Mouse (Mus musculus): ENCODE measurements around the gene Thoc5. TPM values are rescaled to one million over a fixed set of nuclear protein-coding genes. Genes with fewer than 3 reads are reported as not detected.

The Thoc5 gene
- polyA plus RNA-seq, 2 experiments: 15.9 to 17.2 TPM

DNA sequence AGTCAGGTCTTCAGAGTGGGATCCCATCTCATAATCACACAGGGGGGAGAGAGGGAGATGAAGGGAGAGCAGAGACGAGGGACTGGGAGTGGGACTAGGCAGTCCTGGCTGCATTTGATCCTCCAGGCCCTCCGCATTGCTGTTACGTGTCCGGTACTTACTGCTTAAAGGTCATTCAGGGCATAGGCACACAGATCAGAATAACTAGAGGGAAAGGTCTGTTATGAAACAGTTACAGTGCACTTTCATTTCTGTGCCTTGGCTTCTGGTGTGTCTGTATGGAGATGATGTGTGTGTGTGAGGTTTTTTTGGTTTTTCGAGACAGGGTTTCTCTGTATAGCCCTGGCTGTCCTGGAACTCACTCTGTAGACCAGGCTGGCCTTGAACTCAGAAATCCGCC lies 11.1 kb downstream of the Thoc5 start:
- TF ChIP-seq CTCF (IDR thresholded peaks at IDR 0.05; ENCODE audit: low read depth) (no peak), EP300 (IDR thresholded peaks at IDR 0.05; ENCODE audit: low read depth) (no peak)
- Histone ChIP-seq H3K4me3 (ENCODE audit: insufficient read depth in 1 of 2, low read depth in 2 of 2, low read length in 2 of 2) (no peak overlapping the region), H3K9ac (replicated peaks) (no peak overlapping the region), H3K4me1 (replicated peaks; ENCODE audit: control insufficient read depth in 2 of 2, insufficient read depth in 2 of 2, low read length in 1 of 2) (no peaks in the 10 kb centered on the region), H3K27me3 (ENCODE audit: control insufficient read depth, insufficient read depth, low read length) (no peaks in the 10 kb centered on the region), H3K36me3 (replicated peaks; ENCODE audit: control insufficient read depth, insufficient read depth, low read depth) (peaks cover 12% of the 10 kb centered on the region), H3K4me2 (ENCODE audit: low read depth) (no peak overlapping the region), H3K9me3 (ENCODE audit: control insufficient read depth, low read length) (no peaks in the 10 kb centered on the region), H3K27ac (no peak overlapping the region)
- no peak for ATAC-seq (ENCODE audit: insufficient read depth)
- WGBS (ENCODE audit: insufficient replicate concordance): 77% methylated on average over 6 of the region's 6 CpGs
- no peak for DNase-seq (ENCODE audit: low read depth in 3 of 3, low spot score in 3 of 3)

DNA sequence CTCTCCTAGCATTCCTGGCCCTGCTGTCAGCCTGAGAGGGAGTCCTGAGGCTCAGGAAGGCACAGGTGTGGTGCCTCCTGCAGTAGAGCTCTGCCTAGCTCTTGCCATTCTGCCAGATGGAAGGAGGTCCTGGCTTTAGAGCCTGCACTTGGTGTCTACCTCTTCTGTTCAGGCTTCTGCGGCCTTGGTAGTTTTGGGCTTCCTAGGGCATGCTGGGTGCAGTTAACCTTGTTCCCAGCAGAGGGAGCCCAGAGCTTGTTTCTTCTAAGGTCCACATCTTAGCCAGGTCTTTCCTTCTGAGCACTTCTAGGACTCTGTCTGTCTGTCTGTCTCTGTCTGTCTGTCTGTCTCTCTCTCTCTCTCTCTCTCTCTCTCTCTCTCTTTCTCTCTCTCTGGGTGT lies 20.9 kb downstream of the Thoc5 start:
- DNase-seq (ENCODE audit: low read depth in 3 of 3, low spot score in 3 of 3) (peak; percentile 35 to 44 (median 43)), ATAC-seq (ENCODE audit: insufficient read depth) (no peak)
- no peak overlapping the region for H3K4me3 ChIP-seq (ENCODE audit: insufficient read depth in 1 of 2, low read depth in 2 of 2, low read length in 2 of 2)
- no peaks in the 10 kb centered on the region for H3K4me1 ChIP-seq (replicated peaks; ENCODE audit: control insufficient read depth in 2 of 2, insufficient read depth in 2 of 2, low read length in 1 of 2)
- no peak overlapping the region for H3K9ac ChIP-seq (replicated peaks)
- H3K27ac ChIP-seq: no peak overlapping the region
- TF ChIP-seq CTCF (IDR thresholded peaks at IDR 0.05; ENCODE audit: low read depth) (peak; percentile 86), EP300 (IDR thresholded peaks at IDR 0.05; ENCODE audit: low read depth) (no peak)
- no peak overlapping the region for H3K4me2 ChIP-seq (ENCODE audit: low read depth)
- no peaks in the 10 kb centered on the region; the same call in none of the 2 replicates for H3K36me3 ChIP-seq (replicated peaks; ENCODE audit: control insufficient read depth, insufficient read depth, low read depth)
- H3K9me3 ChIP-seq (ENCODE audit: control insufficient read depth, low read length): no peaks in the 10 kb centered on the region
- H3K27me3 ChIP-seq (ENCODE audit: control insufficient read depth, insufficient read depth, low read length): no peaks in the 10 kb centered on the region
- 43% methylated on average over 1 of the region's 1 CpGs for WGBS (ENCODE audit: insufficient replicate concordance)

DNA sequence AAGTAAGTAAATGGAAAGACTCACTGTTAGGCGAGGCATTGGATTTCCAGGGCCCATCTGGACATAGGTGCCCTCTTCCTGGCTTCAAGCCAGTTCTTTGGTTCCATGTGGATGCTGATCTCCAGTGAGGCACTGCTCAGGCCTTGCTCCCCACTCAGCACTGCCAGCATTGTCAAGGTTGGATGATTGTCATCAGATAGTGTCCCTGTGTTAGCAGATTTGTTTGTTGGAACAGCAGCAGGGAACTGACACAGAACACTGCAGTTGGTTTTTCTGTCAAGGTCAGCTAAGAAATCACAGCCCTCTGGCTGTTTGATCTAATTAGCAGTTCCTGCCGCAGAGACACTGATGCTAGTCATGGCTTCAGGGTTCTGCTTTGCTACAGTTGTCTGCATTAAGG lies 26.2 kb downstream of the Thoc5 start:
- H3K9ac ChIP-seq (replicated peaks): no peak overlapping the region
- no peak overlapping the region for H3K4me2 ChIP-seq (ENCODE audit: low read depth)
- TF ChIP-seq CTCF (IDR thresholded peaks at IDR 0.05; ENCODE audit: low read depth): no peak
- TF ChIP-seq EP300 (IDR thresholded peaks at IDR 0.05; ENCODE audit: low read depth): no peak
- H3K27me3 ChIP-seq (ENCODE audit: control insufficient read depth, insufficient read depth, low read length): no peaks in the 10 kb centered on the region
- H3K36me3 ChIP-seq (replicated peaks; ENCODE audit: control insufficient read depth, insufficient read depth, low read depth): no peaks in the 10 kb centered on the region; the same call in none of the 2 replicates
- DNase-seq (ENCODE audit: low read depth in 3 of 3, low spot score in 3 of 3) (no peak), ATAC-seq (ENCODE audit: insufficient read depth) (no peak)
- no peak overlapping the region for H3K4me3 ChIP-seq (ENCODE audit: insufficient read depth in 1 of 2, low read depth in 2 of 2, low read length in 2 of 2)
- H3K27ac ChIP-seq: no peak overlapping the region
- H3K9me3 ChIP-seq (ENCODE audit: control insufficient read depth, low read length): no peaks in the 10 kb centered on the region
- H3K4me1 ChIP-seq (replicated peaks; ENCODE audit: control insufficient read depth in 2 of 2, insufficient read depth in 2 of 2, low read length in 1 of 2): no peaks in the 10 kb centered on the region
- WGBS (ENCODE audit: insufficient replicate concordance): 77% methylated on average over 2 of the region's 2 CpGs

DNA sequence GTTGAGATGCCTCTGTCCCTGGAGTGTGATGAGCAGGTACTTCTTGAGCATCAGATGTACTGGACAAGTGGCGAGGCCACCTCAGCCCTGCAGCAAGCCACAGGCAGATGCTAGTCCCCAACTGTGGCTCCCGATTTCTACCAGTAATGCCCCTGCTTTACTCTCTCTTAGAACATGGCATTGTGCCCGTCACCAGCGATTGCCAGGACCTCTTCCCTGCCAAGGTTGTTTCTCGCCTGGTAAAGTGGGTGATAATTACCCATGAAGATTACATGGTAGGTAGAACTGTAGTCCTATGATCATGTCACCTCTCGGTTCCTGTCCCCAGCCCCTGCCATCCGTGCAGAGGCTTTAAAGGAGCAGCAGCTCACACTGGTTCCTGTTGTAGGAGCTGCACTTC lies 26.6 kb downstream of the Thoc5 start:
- no peak overlapping the region for H3K9ac ChIP-seq (replicated peaks)

DNA sequence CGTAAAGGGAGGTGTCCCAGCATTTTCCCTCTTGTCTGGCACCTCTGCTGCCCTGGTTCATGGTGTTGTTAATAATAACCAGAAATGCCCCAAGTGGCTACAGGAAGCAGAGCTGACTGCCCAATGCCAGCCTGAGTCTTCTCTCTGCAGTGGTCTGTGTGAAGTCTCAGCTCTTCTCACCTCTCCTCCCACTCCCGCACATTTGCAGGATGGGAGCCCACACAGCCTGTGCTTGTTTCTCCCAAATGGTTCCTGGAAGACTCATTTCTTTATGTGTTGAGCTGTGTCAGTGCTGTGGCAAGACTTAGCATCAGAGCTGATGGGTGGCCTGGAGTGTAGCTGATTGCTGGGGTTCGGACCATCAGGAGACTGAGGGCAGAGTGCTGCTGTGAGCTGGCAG lies 32.1 kb downstream of the Thoc5 start:
- DNase-seq (ENCODE audit: low read depth in 3 of 3, low spot score in 3 of 3) (no peak), ATAC-seq (ENCODE audit: insufficient read depth) (no peak)
- Histone ChIP-seq H3K4me2 (ENCODE audit: low read depth) (no peak overlapping the region), H3K27ac (no peak overlapping the region), H3K4me3 (ENCODE audit: insufficient read depth in 1 of 2, low read depth in 2 of 2, low read length in 2 of 2) (no peak overlapping the region), H3K4me1 (replicated peaks; ENCODE audit: control insufficient read depth in 2 of 2, insufficient read depth in 2 of 2, low read length in 1 of 2) (no peaks in the 10 kb centered on the region), H3K9me3 (ENCODE audit: control insufficient read depth, low read length) (no peaks in the 10 kb centered on the region), H3K36me3 (replicated peaks; ENCODE audit: control insufficient read depth, insufficient read depth, low read depth) (peaks cover 6% of the 10 kb centered on the region), H3K27me3 (ENCODE audit: control insufficient read depth, insufficient read depth, low read length) (no peaks in the 10 kb centered on the region), H3K9ac (replicated peaks) (no peak overlapping the region)
- 74% methylated on average over 3 of the region's 3 CpGs for WGBS (ENCODE audit: insufficient replicate concordance)
- TF ChIP-seq EP300 (IDR thresholded peaks at IDR 0.05; ENCODE audit: low read depth): no peak
- no peak for TF ChIP-seq CTCF (IDR thresholded peaks at IDR 0.05; ENCODE audit: low read depth)

More for the DNA sequence above, 26.6 kb downstream of the Thoc5 start:
- no peak overlapping the region for H3K27ac ChIP-seq
- TF ChIP-seq EP300 (IDR thresholded peaks at IDR 0.05; ENCODE audit: low read depth) (no peak), CTCF (IDR thresholded peaks at IDR 0.05; ENCODE audit: low read depth) (no peak)
- 76% methylated on average over 7 of the region's 7 CpGs for WGBS (ENCODE audit: insufficient replicate concordance)
- H3K36me3 ChIP-seq (replicated peaks; ENCODE audit: control insufficient read depth, insufficient read depth, low read depth): no peaks in the 10 kb centered on the region; the same call in none of the 2 replicates
- ATAC-seq (ENCODE audit: insufficient read depth) (no peak), DNase-seq (ENCODE audit: low read depth in 3 of 3, low spot score in 3 of 3) (no peak)
- no peak overlapping the region for H3K4me3 ChIP-seq (ENCODE audit: insufficient read depth in 1 of 2, low read depth in 2 of 2, low read length in 2 of 2)
- H3K27me3 ChIP-seq (ENCODE audit: control insufficient read depth, insufficient read depth, low read length): no peaks in the 10 kb centered on the region
- H3K4me1 ChIP-seq (replicated peaks; ENCODE audit: control insufficient read depth in 2 of 2, insufficient read depth in 2 of 2, low read length in 1 of 2): no peaks in the 10 kb centered on the region
- no peak overlapping the region for H3K4me2 ChIP-seq (ENCODE audit: low read depth)
- no peaks in the 10 kb centered on the region for H3K9me3 ChIP-seq (ENCODE audit: control insufficient read depth, low read length)

Measured in liver, embryonic 14.5 days (tissue).